Mouse (Mus musculus) ES-CJ7 (cell line): ENCODE data around the gene Odf3l1.

Experiments
- DNase-seq: peaks from one replicate; pipeline ENCODE4 v3.0.0; 2011; ENCODE audit warnings: low read depth, low spot score

Odf3l1 gene

GRCm38 (mm10) chr9:56844644-56845043 lies 19.8 kb downstream of the Odf3l1 start:
- DNase-seq = no peak

GRCm38 (mm10) chr9:56843679-56844188 lies 20.7 kb downstream of the Odf3l1 start:
- peak; percentile 62 for DNase-seq

- no peak for DNase-seq
These were observed 22.2 kb downstream of the Odf3l1 start for GRCm38 (mm10) chr9:56842303-56842719.

- DNase-seq = no peak
These were observed 22.6 kb downstream of the Odf3l1 start for GRCm38 (mm10) chr9:56841864-56842263.

GRCm38 (mm10) chr9:56840721-56841120 lies 23.8 kb downstream of the Odf3l1 start:
- DNase-seq = no peak

- DNase-seq = no peak
These were observed 29.3 kb downstream of the Odf3l1 start for GRCm38 (mm10) chr9:56835152-56835551.

- no peak for DNase-seq
These were observed 31.6 kb downstream of the Odf3l1 start for GRCm38 (mm10) chr9:56832900-56833299.

GRCm38 (mm10) chr9:56831904-56832303 lies 32.6 kb downstream of the Odf3l1 start:
- no peak for DNase-seq

GRCm38 (mm10) chr9:56830162-56830561 lies 34.3 kb downstream of the Odf3l1 start:
- peak; percentile 66 for DNase-seq

- DNase-seq = no peak
These were observed 35.6 kb downstream of the Odf3l1 start for GRCm38 (mm10) chr9:56828841-56829240.

GRCm38 (mm10) chr9:56828146-56828545 lies 36.3 kb downstream of the Odf3l1 start:
- no peak for DNase-seq

- peak; percentile 13 for DNase-seq
These were observed 38.8 kb downstream of the Odf3l1 start for GRCm38 (mm10) chr9:56825476-56826213.

- DNase-seq = peak; percentile 38
These were observed 39.6 kb downstream of the Odf3l1 start for GRCm38 (mm10) chr9:56824900-56825299.

GRCm38 (mm10) chr9:56810916-56811315 lies 53.6 kb downstream of the Odf3l1 start:
- DNase-seq = no peak

GRCm38 (mm10) chr9:56807990-56808389 lies 56.5 kb downstream of the Odf3l1 start:
- no peak for DNase-seq

GRCm38 (mm10) chr9:56803146-56803545 lies 61.3 kb downstream of the Odf3l1 start:
- no peak for DNase-seq
